Mouse (Mus musculus) myocyte (in vitro differentiated cells): ENCODE measurements around the gene Rpl3. TPM values are rescaled to one million over a fixed set of nuclear protein-coding genes. Genes with fewer than 3 reads are reported as not detected.
"Not testable (repeated sequence)": the region's sequence is repeated elsewhere in the genome, so short reads cannot be mapped to it uniquely, and the experiment has no call there.

Experiments
- H3K27me3 ChIP-seq: one replicate; pipeline ENCODE4 v1.6.1; 2011; ENCODE audit not compliant: control insufficient read depth, insufficient read depth, insufficient read length
- H3K36me3 ChIP-seq: one replicate; pipeline ENCODE4 v1.6.1; 2011; ENCODE audit not compliant: control insufficient read depth, insufficient read depth
- H3K4me2 ChIP-seq: one replicate; pipeline ENCODE4 v1.6.1; 2011; ENCODE audit warnings: low read depth, control low read depth
- H3K4me3 ChIP-seq: one replicate; pipeline ENCODE4 v1.5.1; 2011; ENCODE audit warnings: mild to moderate bottlenecking, control low read depth, moderate library complexity
- H3K79me2 ChIP-seq: one replicate; pipeline ENCODE4 v1.6.1; 2011; ENCODE audit not compliant: control insufficient read depth, insufficient read depth
- H3ac ChIP-seq: one replicate; pipeline ENCODE4 v1.6.1; 2011; ENCODE audit not compliant: control insufficient read depth, insufficient read length
- CEBPB ChIP-seq: IDR thresholded peaks from 2 replicates; pipeline ENCODE4 v1.6.1; 2011; ENCODE audit warnings: mild to moderate bottlenecking, moderate library complexity; ENCODE audit not compliant: poor library complexity, insufficient read depth, severe bottlenecking
- E2F4 ChIP-seq: IDR thresholded peaks from one replicate; pipeline ENCODE4 v1.6.1; 2011; ENCODE audit warnings: mild to moderate bottlenecking, control low read depth, moderate library complexity; ENCODE audit not compliant: insufficient read depth
- MAX ChIP-seq: IDR thresholded peaks from one replicate; pipeline ENCODE4 v1.6.1; 2011; ENCODE audit warnings: low read depth, mild to moderate bottlenecking, control low read depth
- MYOD1 ChIP-seq, 3 experiments: IDR thresholded peaks; one replicate each; pipeline ENCODE4 v1.6.1; 2011; ENCODE audit warnings: control low read depth in 2 of 3, low read depth in 2 of 3, mild to moderate bottlenecking in 2 of 3, moderate library complexity in 1 of 3; ENCODE audit not compliant: insufficient read length in 2 of 3, control insufficient read depth in 1 of 3
- MYOG ChIP-seq, 3 experiments: IDR thresholded peaks; one replicate each; pipeline ENCODE4 v1.6.1; 2011; ENCODE audit warnings: control low read depth in 2 of 3, low read depth in 2 of 3, mild to moderate bottlenecking in 2 of 3; ENCODE audit not compliant: insufficient read length in 2 of 3, control insufficient read depth in 1 of 3, insufficient read depth in 1 of 3
- POLR2A ChIP-seq: IDR thresholded peaks from one replicate; pipeline ENCODE4 v1.6.1; 2011; ENCODE audit warnings: low read depth, mild to moderate bottlenecking, control low read depth, moderate library complexity; ENCODE audit not compliant: insufficient read length
- POLR2AphosphoS2 ChIP-seq: IDR thresholded peaks from one replicate; pipeline ENCODE4 v1.6.1; 2011; ENCODE audit warnings: low read depth, control low read depth; ENCODE audit not compliant: insufficient read length
- REST ChIP-seq: IDR thresholded peaks from one replicate; pipeline ENCODE4 v1.6.1; 2011; ENCODE audit warnings: mild to moderate bottlenecking, control low read depth, moderate library complexity; ENCODE audit not compliant: insufficient read depth, insufficient read length
- SRF ChIP-seq: IDR thresholded peaks from one replicate; pipeline ENCODE4 v1.6.1; 2011; ENCODE audit warnings: low read depth; ENCODE audit not compliant: control insufficient read depth, insufficient read length
- TCF12 ChIP-seq: IDR thresholded peaks from one replicate; pipeline ENCODE4 v1.6.1; 2011; ENCODE audit warnings: mild to moderate bottlenecking, control low read depth; ENCODE audit not compliant: poor library complexity, insufficient read depth, severe bottlenecking
- TCF3 ChIP-seq: IDR thresholded peaks from one replicate; pipeline ENCODE4 v1.6.1; 2011; ENCODE audit warnings: low read depth, control low read depth; ENCODE audit not compliant: insufficient read length
- USF1 ChIP-seq: IDR thresholded peaks from one replicate; pipeline ENCODE4 v1.6.1; 2011; ENCODE audit warnings: low read depth, mild to moderate bottlenecking, control low read depth, moderate library complexity
- polyA plus RNA-seq: library from polyadenylated mRNA; unstranded; fragments of >200 nt; fragmentation: generic; extraction: Trizol; gene quantifications from one replicate; pipeline ENCODE4 v1.2.1, GENCODE M21; 2012; ENCODE audit warnings: missing spikeins

Rpl3 gene
- polyA plus RNA-seq, 1 experiment: 1,089 TPM

DNA sequence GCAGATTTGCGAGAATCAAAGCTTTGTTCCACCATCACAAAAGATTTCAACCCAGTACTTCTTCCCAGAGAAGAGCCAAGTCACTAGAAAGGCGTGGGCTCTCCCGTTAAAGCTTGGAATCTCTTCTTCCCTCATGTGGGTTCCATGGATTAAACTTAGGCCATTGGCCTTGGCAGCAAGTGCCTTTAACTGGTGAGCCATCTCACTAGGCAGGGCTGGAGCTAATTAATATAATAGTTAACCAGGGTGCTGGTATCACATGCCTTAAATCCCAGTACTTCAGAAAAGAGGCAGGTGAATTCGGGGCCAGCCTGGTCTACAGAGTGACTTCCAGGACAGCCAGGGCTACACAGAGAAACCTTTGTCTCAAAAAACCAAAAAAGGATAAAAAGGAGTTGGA, 33.0 kb upstream of the Rpl3 start:
- H3ac ChIP-seq: no peak overlapping the region
- no peaks in the 10 kb centered on the region for H3K36me3 ChIP-seq
- H3K79me2 ChIP-seq: no peaks in the 10 kb centered on the region
- no peaks in the 10 kb centered on the region for H3K27me3 ChIP-seq
- H3K4me3 ChIP-seq: no peak overlapping the region
- no peak overlapping the region for H3K4me2 ChIP-seq
- TF ChIP-seq MAX (no peak), E2F4 (no peak), TCF12 (no peak)

GRCm38 (mm10) chr15:80122431-80122830, 30.8 kb upstream of the Rpl3 start:
- not testable (repeated sequence) for H3K27me3 ChIP-seq, H3K79me2 ChIP-seq, H3K36me3 ChIP-seq, H3K4me3 ChIP-seq, H3K4me2 ChIP-seq, H3ac ChIP-seq

GRCm38 (mm10) chr15:80121721-80122325, 30.2 kb upstream of the Rpl3 start:
- no peak overlapping the region for H3K4me3 ChIP-seq
- no peaks in the 10 kb centered on the region for H3K27me3 ChIP-seq
- no peaks in the 10 kb centered on the region for H3K79me2 ChIP-seq
- H3ac ChIP-seq: no peak overlapping the region
- TF ChIP-seq TCF3: no peak
- TF ChIP-seq E2F4: no peak
- TF ChIP-seq MYOG (IDR thresholded peaks at IDR 0.05; ENCODE audit: control insufficient read depth in 1 of 3, insufficient read depth in 1 of 3, insufficient read length in 2 of 3, low read depth in 2 of 3): peak in 2 of 3 experiments; percentile 33 to 38
- TF ChIP-seq CEBPB: no peak
- H3K4me2 ChIP-seq: no peak overlapping the region
- no peaks in the 10 kb centered on the region for H3K36me3 ChIP-seq

- H3K36me3 ChIP-seq: no peaks in the 10 kb centered on the region
- H3K27me3 ChIP-seq: no peaks in the 10 kb centered on the region
- no peaks in the 10 kb centered on the region for H3K79me2 ChIP-seq
- no peak overlapping the region for H3ac ChIP-seq
- no peak overlapping the region for H3K4me3 ChIP-seq
- no peak overlapping the region for H3K4me2 ChIP-seq
- no peak for TF ChIP-seq MAX
- TF ChIP-seq E2F4: no peak
- TF ChIP-seq MYOG (IDR thresholded peaks at IDR 0.05; ENCODE audit: control insufficient read depth in 1 of 3, insufficient read depth in 1 of 3, insufficient read length in 2 of 3, low read depth in 2 of 3): no peak
- TF ChIP-seq USF1: no peak
- TF ChIP-seq CEBPB: no peak
- TF ChIP-seq TCF3: no peak
- TF ChIP-seq POLR2A: no peak
- TF ChIP-seq TCF12: no peak
- TF ChIP-seq POLR2AphosphoS2: no peak
- no peak for TF ChIP-seq MYOD1 (IDR thresholded peaks at IDR 0.05; ENCODE audit: control insufficient read depth in 1 of 3, insufficient read length in 2 of 3, low read depth in 2 of 3)
- TF ChIP-seq REST: no peak
- TF ChIP-seq SRF: no peak
These were observed 27.4 kb upstream of the Rpl3 start for GRCm38 (mm10) chr15:80119076-80119475.

DNA sequence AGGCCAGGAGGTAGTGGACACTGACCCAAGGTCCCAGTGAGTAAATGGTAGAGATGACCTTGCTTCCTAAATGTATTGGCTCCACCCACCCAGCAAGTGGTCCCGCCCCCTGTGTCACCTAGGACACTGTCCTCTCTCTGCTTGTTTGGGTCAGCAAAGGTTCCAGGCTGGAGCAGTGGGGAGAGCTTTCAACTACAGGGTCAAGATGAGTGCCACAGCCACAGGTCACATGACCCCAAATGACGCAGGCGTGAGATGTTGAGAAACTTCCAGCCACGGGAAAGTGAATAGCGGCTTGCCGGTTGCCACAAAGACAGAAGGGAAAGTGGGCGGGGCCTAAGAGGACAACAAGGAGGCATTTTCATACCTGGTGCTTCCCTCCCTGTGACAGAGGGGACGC, 25.5 kb upstream of the Rpl3 start:
- H3ac ChIP-seq: no peak overlapping the region
- no peaks in the 10 kb centered on the region for H3K79me2 ChIP-seq
- no peak for TF ChIP-seq CEBPB
- no peak for TF ChIP-seq MYOG (IDR thresholded peaks at IDR 0.05; ENCODE audit: control insufficient read depth in 1 of 3, insufficient read depth in 1 of 3, insufficient read length in 2 of 3, low read depth in 2 of 3)
- TF ChIP-seq E2F4: no peak
- TF ChIP-seq TCF12: no peak
- TF ChIP-seq POLR2AphosphoS2: no peak
- no peak for TF ChIP-seq POLR2A
- no peak for TF ChIP-seq TCF3
- TF ChIP-seq MYOD1 (IDR thresholded peaks at IDR 0.05; ENCODE audit: control insufficient read depth in 1 of 3, insufficient read length in 2 of 3, low read depth in 2 of 3): no peak
- TF ChIP-seq MAX: no peak
- TF ChIP-seq REST: no peak
- TF ChIP-seq USF1: no peak
- no peak for TF ChIP-seq SRF
- no peaks in the 10 kb centered on the region for H3K27me3 ChIP-seq
- no peaks in the 10 kb centered on the region for H3K36me3 ChIP-seq
- H3K4me2 ChIP-seq: no peak overlapping the region
- H3K4me3 ChIP-seq: no peak overlapping the region
